Mouse (Mus musculus) inflammation-experienced regulatory T-cells, adult 16 weeks (primary cell): ENCODE data around the gene Olfr1053. TPM values are rescaled to one million over a fixed set of nuclear protein-coding genes. Genes with fewer than 3 reads are reported as not detected.

Source experiments
- polyA plus RNA-seq: library from polyadenylated mRNA; unstranded; fragments of 100-300 nt; shearing (Covaris generic); gene quantifications from one replicate; pipeline ENCODE4 v1.2.1, GENCODE M21; 2017

Olfr1053 gene
- not detected for polyA plus RNA-seq

DNA sequence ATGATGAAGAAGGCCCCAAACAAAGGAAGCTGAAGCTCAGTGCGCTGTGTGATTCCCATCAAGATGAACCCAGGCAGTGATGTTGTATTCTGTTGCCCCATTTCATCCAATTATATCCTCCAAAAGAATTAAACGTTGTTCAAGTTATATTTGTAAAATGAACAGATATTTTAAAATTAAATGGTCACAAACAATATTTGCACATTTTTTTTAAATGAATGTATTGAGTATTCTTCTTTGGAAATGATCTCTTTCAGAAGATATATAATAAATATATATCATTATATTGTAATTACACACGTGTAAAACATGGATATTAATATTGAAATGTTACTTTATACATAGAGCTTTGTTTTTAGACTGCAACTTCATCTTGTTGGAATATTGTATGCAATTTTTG lies at the start of gene Olfr1053:
Olfr1053 (minus strand) TSS at position 101 of the 400 bp plus-strand sequence.

DNA sequence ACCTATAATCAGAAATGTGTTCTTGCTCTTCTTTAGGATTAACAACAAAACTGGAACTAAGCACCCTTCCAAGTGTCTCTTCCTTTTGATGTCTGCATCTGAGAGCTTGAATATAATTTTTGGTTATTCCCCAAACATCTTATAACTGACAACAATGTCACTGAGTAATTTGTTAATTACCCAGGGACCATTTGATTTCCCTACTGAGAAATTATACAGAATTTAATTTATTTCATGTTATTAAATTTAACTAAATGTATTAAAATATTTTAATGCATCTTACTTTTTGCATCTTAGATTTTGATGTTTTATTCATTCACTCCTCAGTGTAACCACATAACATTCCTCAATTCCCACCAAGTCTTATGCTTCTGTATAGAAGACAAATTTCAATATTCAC lies 47.3 kb upstream of the Olfr1053 start, which contains the start of gene Olfr1056:
Olfr1056 (minus strand) TSS at position 101 of the 400 bp plus-strand sequence.

DNA sequence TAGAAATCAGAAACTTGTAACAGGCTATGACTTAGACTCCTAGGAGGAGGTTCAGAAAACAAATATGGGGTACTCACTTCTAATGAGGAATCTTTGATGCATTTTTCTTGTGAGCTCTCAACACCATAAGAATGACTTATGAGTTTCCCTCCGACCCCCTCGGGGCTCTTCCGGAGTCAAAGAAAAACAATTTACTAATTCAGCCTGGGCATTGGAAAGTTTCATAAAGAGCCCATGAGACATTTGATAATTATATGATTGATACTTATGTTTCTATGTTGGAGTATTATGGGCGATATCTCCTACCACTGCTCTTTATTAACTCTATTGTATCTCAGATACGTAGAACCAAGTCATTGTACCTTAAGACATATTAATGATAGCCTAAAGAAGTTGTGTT lies 35.1 kb upstream of the Olfr1053 start, which contains the start of gene Olfr1055:
Olfr1055 (minus strand) TSS at position 101 of the 400 bp plus-strand sequence.

DNA sequence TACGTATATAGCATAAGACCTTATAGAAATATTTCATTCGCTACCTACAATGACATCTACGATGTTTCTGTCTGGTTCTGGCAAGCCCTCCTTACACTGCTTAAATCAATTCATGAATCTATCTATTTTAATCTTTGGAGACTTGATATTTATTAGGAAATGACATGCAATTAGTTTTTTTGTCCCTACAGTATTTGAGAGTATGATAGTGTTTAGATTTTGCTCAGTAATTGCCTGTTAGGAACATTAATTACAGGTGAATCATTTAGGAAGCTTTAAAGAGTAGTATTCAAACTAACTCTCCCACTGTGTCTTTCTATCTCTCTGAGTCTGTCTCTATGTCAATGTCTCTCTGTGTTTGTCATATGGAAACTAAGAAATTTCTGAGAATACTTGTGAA lies 20.2 kb upstream of the Olfr1053 start, which contains the start of gene Olfr1054:
Olfr1054 (minus strand) TSS at position 101 of the 400 bp plus-strand sequence.

DNA sequence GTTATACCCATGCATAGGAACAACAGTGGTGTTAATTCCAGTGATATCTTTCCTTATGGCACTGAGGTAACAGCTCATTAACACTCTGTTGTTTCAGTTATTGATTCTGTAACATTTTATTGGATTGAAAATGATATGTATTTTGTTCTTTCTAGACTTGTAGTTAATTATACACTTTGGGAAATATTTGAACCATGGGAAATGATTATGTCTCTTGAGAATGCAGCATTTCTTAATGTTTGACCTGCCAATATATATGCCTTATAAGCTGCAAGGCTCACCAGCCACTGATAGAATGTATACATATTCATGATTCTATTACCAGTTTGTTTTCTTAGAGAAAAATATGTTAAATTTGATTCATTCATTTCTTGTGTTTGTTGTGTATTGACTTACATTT lies 22.9 kb downstream of the Olfr1053 start, which contains the start of gene Olfr1052:
Olfr1052 (plus strand) TSS at position 301 of the 400 bp plus-strand sequence.

DNA sequence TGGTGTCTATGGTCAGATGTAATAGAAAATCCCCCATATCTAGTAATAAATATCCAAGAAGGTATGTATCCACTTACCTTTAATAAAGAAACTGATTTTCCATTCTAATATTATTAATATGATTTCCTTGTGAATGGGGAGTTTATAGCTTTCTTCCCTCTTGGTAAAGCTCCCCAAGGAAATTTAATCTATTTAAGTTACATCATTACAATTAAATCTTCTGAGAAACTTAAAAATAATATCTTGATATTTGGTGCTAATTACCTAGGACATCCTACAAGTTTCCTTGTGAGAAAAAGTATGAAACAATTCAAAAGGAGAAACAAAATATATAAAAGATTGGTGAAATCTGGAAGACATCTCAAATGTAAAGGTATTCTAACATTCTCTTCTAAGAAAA lies 36.1 kb downstream of the Olfr1053 start, which contains the start of gene Olfr1051:
Olfr1051 (minus strand) TSS at position 101 of the 400 bp plus-strand sequence.

Other genes starting within 250 kb of the Olfr1053 start
- not detected for gene Olfr1036, start 241.3 kb downstream of the Olfr1053 start, polyA plus RNA-seq
- not detected for gene Olfr1037, start 227.9 kb downstream of the Olfr1053 start, polyA plus RNA-seq
- not detected for gene Olfr1039, start 179.4 kb downstream of the Olfr1053 start, polyA plus RNA-seq
- not detected for gene Olfr1040, start 168.6 kb downstream of the Olfr1053 start, polyA plus RNA-seq
- gene Olfr1042, start 153.4 kb downstream of the Olfr1053 start, polyA plus RNA-seq = not detected
- gene Olfr1043, start 147.8 kb downstream of the Olfr1053 start, polyA plus RNA-seq = not detected
- not detected for gene Olfr1044, start 137.5 kb downstream of the Olfr1053 start, polyA plus RNA-seq
- not detected for gene Olfr52, start 129.6 kb downstream of the Olfr1053 start, polyA plus RNA-seq
- not detected for gene Olfr1045, start 112.3 kb downstream of the Olfr1053 start, polyA plus RNA-seq
- gene Olfr1046, start 96.0 kb downstream of the Olfr1053 start, polyA plus RNA-seq = not detected
- gene Olfr1047, start 83.9 kb downstream of the Olfr1053 start, polyA plus RNA-seq = not detected
- not detected for gene Olfr1048, start 75.0 kb downstream of the Olfr1053 start, polyA plus RNA-seq
- not detected for gene Olfr1049, start 57.0 kb downstream of the Olfr1053 start, polyA plus RNA-seq
- gene Olfr1051, start 36.2 kb downstream of the Olfr1053 start, polyA plus RNA-seq = not detected
- not detected for gene Olfr1052, start 22.8 kb downstream of the Olfr1053 start, polyA plus RNA-seq
- not detected for gene Olfr1054, start 20.1 kb upstream of the Olfr1053 start, polyA plus RNA-seq
- gene Olfr1055, start 35.0 kb upstream of the Olfr1053 start, polyA plus RNA-seq = not detected
- gene Olfr1056, start 47.2 kb upstream of the Olfr1053 start, polyA plus RNA-seq = not detected
- gene Olfr1057, start 63.1 kb upstream of the Olfr1053 start, polyA plus RNA-seq = not detected
- not detected for gene Olfr1058, start 73.3 kb upstream of the Olfr1053 start, polyA plus RNA-seq
- gene Olfr1061, start 98.8 kb upstream of the Olfr1053 start, polyA plus RNA-seq = not detected
- gene Olfr1062, start 111.5 kb upstream of the Olfr1053 start, polyA plus RNA-seq = not detected
- not detected for gene Olfr1065, start 135.3 kb upstream of the Olfr1053 start, polyA plus RNA-seq
- gene Olfr1066, start 141.0 kb upstream of the Olfr1053 start, polyA plus RNA-seq = not detected
- gene Olfr228, start 172.1 kb upstream of the Olfr1053 start, polyA plus RNA-seq = not detected
- gene Olfr1076, start 193.2 kb upstream of the Olfr1053 start, polyA plus RNA-seq = not detected
- not detected for gene Olfr1079, start 227.2 kb upstream of the Olfr1053 start, polyA plus RNA-seq
- not detected for gene Olfr1080, start 243.0 kb upstream of the Olfr1053 start, polyA plus RNA-seq